Mouse (Mus musculus) frontal cortex, adult (tissue): ENCODE data around the gene Cx3cr1.

ENCODE experiments used
- ATAC-seq: cut with Nextera tagmentation; 2 replicates; pipeline ENCODE4 v1.9.2; 2017; ENCODE audit warnings: mild to moderate bottlenecking, moderate library complexity, mixed read lengths; ENCODE audit not compliant: low TSS enrichment

Gene Cx3cr1

DNA sequence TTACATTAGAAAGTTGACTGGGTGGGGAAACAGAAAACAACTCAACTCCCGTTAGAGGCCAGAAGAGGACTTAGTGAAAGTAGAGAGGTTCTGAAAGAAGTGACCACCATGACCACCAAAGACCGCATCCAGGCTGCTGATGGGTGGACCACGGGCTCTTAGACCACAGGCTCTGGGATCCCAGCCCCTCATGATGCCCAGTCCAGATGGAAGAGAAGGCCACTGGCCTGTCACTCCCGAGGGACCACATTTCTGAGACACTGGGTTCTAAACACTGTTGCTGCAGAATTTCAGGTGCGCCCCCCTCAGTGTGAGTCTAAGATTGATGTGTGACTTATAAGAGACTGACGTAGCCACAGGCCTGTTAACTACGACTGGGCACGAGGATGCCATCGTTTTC, 180.2 kb downstream of the Cx3cr1 start:
- ATAC-seq, result no peak

DNA sequence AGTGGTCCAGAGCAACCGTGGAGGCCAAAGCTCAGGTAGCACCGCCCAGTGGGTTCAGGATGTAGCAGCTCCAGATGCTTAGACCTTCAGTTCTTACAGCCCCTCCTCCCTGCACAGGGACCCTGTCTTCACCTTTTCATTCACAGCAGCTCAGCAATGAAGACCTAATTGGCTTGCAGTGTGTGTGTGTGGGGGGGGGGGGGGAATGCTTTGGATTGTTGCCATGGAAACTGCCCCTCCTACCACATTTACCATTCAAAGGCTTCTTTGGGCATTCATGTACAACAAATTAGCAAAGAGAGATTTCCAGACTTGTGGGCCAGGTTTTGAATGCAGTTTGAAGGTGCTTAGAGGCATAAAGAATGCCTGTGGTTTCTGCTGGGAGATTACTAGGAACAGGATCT, 180.8 kb downstream of the Cx3cr1 start:
- no peak for ATAC-seq

DNA sequence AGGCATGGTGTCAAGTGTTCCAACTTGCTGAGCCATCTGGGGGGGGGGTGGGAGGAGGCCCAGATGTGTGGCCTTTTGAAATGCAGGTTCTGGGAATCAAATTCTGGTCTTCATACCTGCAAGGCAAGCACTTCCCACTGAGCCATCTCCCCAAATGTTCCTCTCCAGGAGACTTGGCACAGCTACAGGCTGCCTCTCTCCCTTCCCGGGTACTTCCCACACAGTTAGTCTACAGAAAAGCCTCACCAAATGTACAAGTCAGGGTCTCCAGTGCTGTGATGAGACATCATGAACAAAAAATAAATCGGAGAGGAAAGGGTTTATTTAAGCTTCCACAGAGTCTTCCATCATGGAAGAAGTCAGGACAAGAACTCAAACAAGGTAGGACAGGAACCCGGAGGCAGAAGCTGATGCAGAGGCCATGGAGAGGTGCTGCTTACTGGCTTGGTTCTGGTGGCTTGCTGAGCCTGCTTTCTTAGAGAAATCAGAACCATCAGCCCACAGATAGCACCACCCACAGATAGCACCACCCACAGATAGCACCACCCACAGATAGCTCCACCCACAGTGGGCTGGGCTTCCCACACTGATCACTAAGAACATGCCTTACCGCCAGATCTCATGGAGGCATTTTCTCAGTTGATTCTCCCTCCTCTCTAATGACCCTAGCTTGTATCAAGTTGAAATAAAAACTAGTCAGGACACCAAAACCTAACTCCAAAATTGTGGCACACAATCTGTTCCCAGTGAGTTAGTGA, 182.4 kb downstream of the Cx3cr1 start:
- ATAC-seq, result peak; percentile 64; the same call in 1 of the 2 replicates

DNA sequence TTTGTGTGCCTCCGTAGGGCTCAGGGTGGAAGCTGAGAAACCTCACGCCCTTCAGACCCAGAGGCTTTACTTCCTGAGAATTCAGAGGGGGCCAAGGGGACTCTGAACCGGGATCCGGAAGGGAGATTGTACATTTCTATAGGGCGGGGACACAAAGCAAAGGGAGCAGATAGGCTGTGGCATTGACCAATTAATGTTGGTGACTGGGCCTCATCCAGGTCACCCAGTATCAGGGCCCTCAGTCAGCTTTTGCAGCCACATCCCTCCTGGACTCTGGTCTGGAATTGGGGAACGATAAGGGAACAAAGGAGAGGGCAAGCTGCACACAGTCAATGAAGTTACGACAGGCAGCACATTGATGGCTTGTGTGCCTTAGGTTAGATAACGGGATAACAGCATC, 215.5 kb downstream of the Cx3cr1 start:
- ATAC-seq, result no peak

DNA sequence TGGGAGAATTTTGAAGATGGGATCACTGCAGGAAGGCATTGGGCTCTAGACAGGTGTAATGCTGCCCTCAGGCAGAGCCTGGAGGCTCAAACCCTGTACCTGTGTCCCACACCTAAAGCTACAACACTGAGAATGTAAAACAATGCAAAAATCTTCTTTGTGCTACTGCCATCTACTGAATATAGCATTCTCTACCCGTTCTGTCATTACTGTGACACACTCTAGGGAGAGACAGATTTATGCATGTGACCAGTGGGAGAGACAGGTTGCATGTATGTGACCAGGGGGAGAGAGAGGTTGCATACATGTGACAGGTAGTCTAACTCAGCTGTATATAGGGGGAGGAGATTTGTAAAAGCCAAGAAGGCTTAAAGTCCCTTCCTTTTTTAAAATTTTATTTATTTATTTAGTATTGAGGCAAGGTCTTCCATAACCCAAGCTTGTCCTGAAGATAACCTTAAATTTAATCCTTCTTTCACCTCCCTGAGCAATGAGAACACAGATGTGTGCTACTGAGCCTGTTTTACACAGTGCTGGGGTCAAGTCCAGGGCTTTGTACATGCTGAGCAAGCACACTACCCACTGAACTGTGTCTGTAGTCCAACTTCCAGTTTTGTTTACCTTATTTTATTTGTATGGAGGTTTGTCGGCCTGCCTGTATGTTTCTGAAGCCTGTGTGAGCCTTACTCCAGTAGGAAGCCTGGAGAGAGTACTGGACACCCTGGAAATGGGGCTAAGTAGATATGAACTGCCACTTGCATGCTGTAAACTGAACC, 216.4 kb downstream of the Cx3cr1 start:
- ATAC-seq, result no peak

DNA sequence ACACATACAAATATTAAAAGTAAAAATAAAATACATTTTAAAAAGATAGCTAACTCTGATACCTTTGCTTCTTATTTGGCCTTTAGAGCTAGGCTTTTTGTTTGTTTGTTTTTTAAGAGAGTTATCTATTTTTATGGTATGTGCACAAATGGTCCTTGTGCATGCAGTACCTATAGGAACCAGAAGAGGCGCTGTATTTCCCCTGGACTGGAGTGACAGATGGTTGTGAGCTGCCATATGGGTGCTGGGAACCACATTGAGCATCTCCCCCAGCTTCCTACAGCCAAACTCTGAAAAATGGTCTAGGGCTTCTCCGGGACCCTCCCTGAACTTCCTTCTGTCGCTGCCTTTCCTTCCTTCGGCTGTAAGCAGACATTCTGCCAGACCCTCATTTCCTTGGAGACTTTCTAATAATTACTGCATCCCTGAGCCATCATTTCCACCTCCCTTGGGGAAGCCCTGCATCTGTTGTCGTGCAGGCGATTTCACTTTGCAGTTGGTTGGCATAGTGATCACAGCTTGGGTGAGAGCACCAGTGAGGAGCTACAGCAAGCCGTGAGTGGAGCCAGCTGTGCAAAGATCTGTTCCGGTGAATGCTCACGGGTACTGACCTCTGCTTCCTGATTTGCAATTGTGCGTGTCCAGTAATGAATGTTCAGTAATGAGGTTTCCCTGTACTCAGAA, 217.2 kb downstream of the Cx3cr1 start:
- no peak for ATAC-seq
